Mouse (Mus musculus) testis, postnatal 14 days (tissue): ENCODE data around the gene Olfr373.

Experiments used
- DNase-seq: peaks from one replicate; pipeline ENCODE4 v3.0.0; 2021; ENCODE audit warnings: low spot score

Olfr373 gene

GRCm38 (mm10) chr8:72134756-72135445, 51.9 kb downstream of the Olfr373 start, which contains the start of gene Tpm4:
Tpm4 (plus strand) TSS chr8:72134975.
- DNase-seq, result peak; percentile 60

- peak; percentile 24 for DNase-seq
Measured at GRCm38 (mm10) chr8:72135446-72136301, 52.7 kb downstream of the Olfr373 start.

GRCm38 (mm10) chr8:72136302-72136978, 53.5 kb downstream of the Olfr373 start:
- DNase-seq, result peak; percentile 70

- DNase-seq, result no peak
Measured at GRCm38 (mm10) chr8:72137431-72137830, 54.5 kb downstream of the Olfr373 start.

GRCm38 (mm10) chr8:72138456-72138855, 55.5 kb downstream of the Olfr373 start:
- no peak for DNase-seq

- no peak for DNase-seq
Measured at GRCm38 (mm10) chr8:72143256-72143824, 60.4 kb downstream of the Olfr373 start.

- no peak for DNase-seq
Measured at GRCm38 (mm10) chr8:72144345-72144975, 61.5 kb downstream of the Olfr373 start.

GRCm38 (mm10) chr8:72145511-72145910, 62.5 kb downstream of the Olfr373 start:
- DNase-seq, result no peak

GRCm38 (mm10) chr8:72146056-72146455, 63.1 kb downstream of the Olfr373 start:
- no peak for DNase-seq

GRCm38 (mm10) chr8:72146556-72146955, 63.6 kb downstream of the Olfr373 start:
- no peak for DNase-seq

- DNase-seq, result no peak
Measured at GRCm38 (mm10) chr8:72147266-72147665, 64.3 kb downstream of the Olfr373 start.

GRCm38 (mm10) chr8:72149056-72149455, 66.1 kb downstream of the Olfr373 start:
- no peak for DNase-seq

GRCm38 (mm10) chr8:72151418-72152078, 68.6 kb downstream of the Olfr373 start:
- no peak for DNase-seq
